In the genomic region with DNA sequence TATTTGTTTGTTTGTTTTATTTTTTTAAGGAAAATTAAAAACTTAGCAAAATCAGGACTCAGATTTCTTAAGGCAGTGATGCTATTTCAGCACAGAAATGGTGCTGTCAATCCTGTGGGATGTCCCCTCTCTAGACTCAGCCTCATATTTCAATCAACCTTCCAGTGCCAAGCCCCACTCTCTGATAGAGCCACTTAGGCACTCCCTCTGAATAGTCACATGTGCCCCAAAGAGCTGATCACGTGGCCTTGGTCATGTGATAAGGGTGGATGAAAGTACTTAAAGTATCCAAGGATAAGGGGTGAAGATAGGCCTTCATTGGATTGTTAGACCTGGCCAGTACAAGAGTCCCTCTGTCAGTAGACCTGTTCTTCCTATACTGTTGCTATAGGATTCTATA, we compare ENCODE assay signal across 26 mouse cellular contexts.
"Had no signal": no experiment of that assay in that cellular context is flagged by ENCODE, and none has a peak within 500 bp of the region (broad histone marks: within the 10 kb centered on the region; RNA-seq: fewer than 3 reads in every experiment).

No protein-coding gene starts in this region.

- DNase-seq: gastrocnemius, postnatal 14 days; gastrocnemius, postnatal 36 days; heart, adult 11 months; heart, adult 2 months; heart, postnatal 14 days; heart, postnatal 36 days; kidney, adult 11 months; kidney, adult 2 months; kidney, adult 9 months; kidney, postnatal 14 days; kidney, postnatal 36 days; liver; liver, embryonic 13.5 days had no signal

- H3K9ac ChIP-seq: heart, embryonic 13.5 days; heart, embryonic 15.5 days; hindbrain, embryonic 13.5 days; hindbrain, embryonic 15.5 days; kidney, embryonic 15.5 days; limb, embryonic 12.5 days; liver, embryonic 13.5 days; liver, embryonic 15.5 days had no signal

- H3K27me3 ChIP-seq: heart, embryonic 13.5 days; heart, embryonic 15.5 days; hindbrain, embryonic 13.5 days; hindbrain, embryonic 15.5 days; kidney, embryonic 15.5 days; limb, embryonic 12.5 days; liver, embryonic 13.5 days; liver, embryonic 15.5 days had no signal

- H3K36me3 ChIP-seq: heart, embryonic 13.5 days; heart, embryonic 15.5 days; hindbrain, embryonic 13.5 days; hindbrain, embryonic 15.5 days; kidney, embryonic 15.5 days; limb, embryonic 10.5 days; limb, embryonic 12.5 days; liver, embryonic 13.5 days; liver, embryonic 15.5 days had no signal

- H3K27ac ChIP-seq: heart, adult 2 months; heart, embryonic 13.5 days; heart, embryonic 15.5 days; hindbrain, embryonic 13.5 days; hindbrain, embryonic 15.5 days; hindbrain, postnatal 0 days; kidney, embryonic 15.5 days; kidney, postnatal 0 days; left cerebral cortex, adult 2 months; limb, embryonic 10.5 days; limb, embryonic 12.5 days; liver, embryonic 13.5 days; liver, embryonic 15.5 days had no signal

- ATAC-seq: hindbrain, postnatal 0 days had no signal

- H3K4me1 ChIP-seq: heart, embryonic 13.5 days; heart, embryonic 15.5 days; hindbrain, embryonic 13.5 days; hindbrain, embryonic 15.5 days; limb, embryonic 10.5 days; liver, embryonic 13.5 days; liver, embryonic 15.5 days had no signal

- H3K9me3 ChIP-seq: heart, embryonic 13.5 days; heart, embryonic 15.5 days; hindbrain, embryonic 13.5 days; hindbrain, embryonic 15.5 days; kidney, embryonic 15.5 days; limb, embryonic 10.5 days; limb, embryonic 12.5 days; liver, embryonic 13.5 days; liver, embryonic 15.5 days had no signal

- H3K4me3 ChIP-seq: heart, adult 2 months; heart, embryonic 13.5 days; heart, embryonic 15.5 days; hindbrain, embryonic 13.5 days; hindbrain, embryonic 15.5 days; kidney, embryonic 15.5 days; left cerebral cortex, adult 2 months; limb, embryonic 10.5 days; limb, embryonic 12.5 days; liver, embryonic 13.5 days; liver, embryonic 15.5 days had no signal

- H3K4me2 ChIP-seq: heart, embryonic 11.5 days; heart, embryonic 13.5 days; heart, embryonic 15.5 days; hindbrain, embryonic 13.5 days; hindbrain, embryonic 15.5 days; kidney, embryonic 15.5 days; limb, embryonic 12.5 days; liver, embryonic 11.5 days; liver, embryonic 13.5 days; liver, embryonic 15.5 days had no signal
